In the genomic region with DNA sequence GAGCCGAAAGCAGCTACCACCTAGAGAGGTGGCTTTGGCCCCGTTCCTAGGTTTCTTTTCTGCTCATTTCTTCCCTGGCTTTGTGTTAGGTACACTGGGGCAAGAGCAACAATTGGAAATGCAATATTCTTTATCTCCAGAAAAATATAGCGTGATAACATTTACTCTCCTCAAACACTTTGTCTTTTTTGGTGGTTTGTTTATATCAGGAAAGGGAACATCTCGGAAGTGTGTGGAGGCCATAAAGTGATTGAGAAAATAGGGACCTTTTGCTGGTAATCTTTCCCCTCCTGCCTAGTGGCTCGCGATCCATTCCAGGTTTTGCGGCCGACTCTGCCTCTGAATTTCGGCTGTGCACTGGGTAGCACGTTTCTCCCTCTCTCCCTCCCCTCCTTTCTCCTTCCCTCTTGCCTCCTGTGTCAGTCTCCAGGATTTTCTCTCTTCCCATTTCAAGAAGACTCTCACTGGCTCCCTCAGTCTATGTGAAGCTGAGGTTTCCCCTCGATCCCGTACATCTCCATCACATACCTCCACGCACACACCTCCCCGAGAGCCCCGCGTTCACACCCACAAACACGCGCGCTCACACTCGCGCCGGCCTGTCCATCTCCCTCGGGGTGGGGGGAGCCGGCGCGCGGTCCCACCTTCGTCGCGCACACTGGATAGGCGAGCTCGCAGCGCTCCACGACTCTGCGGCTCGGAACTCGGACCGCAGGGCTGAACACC, we compare ENCODE assay signal across 8 mouse cellular contexts. TPM values are rescaled to one million over a fixed set of nuclear protein-coding genes. Genes with fewer than 3 reads are reported as not detected.
DNase-seq lines count a peak whose midpoint lies in the region; TF ChIP-seq lines count a peak whose summit lies in the region.

Gpc6 (plus strand) TSS at position 440 of the 726 bp plus-strand sequence.

- no peak for DNase-seq in ES-E14 (ENCODE audit: low read depth, low spot score)
- peak; percentile 71 to 83 for DNase-seq in cerebellum, adult 18-20 months
- DNase-seq in forelimb bud, embryonic 11.5 days (ENCODE audit: low read depth, low spot score): peak; percentile 92
- DNase-seq in heart, postnatal 36 days: peak; percentile 71 to 78
- DNase-seq in layer of hippocampus, adult 8-10 months (ENCODE audit: low spot score in 2 of 2): peak; percentile 60 to 72
- DNase-seq in lung, adult 2 months: peak; percentile 33
- peak; percentile 77 for DNase-seq in ovary, postnatal 36 days (ENCODE audit: low spot score)
- no peak for DNase-seq in c-Kit-positive CD71-positive TER-119-positive erythroid progenitor cells, embryonic 14.5 days (ENCODE audit: low spot score)

- TF ChIP-seq POLR2A in lung, adult 2 months (IDR thresholded peaks at IDR 0.05; ENCODE audit: borderline replicate concordance, extremely low read depth, low read depth, low read length): no peak

- intact Hi-C loops in heart, postnatal 36 days (cut with DNase I): loop anchor here (5.0 kb wide), 2 partner anchors 207 to 1012 kb away; no protein-coding TSS in a partner anchor

- H3K9me3 ChIP-seq in ES-E14 (ENCODE audit: control insufficient read depth, insufficient read depth, low read depth, low read length): no peaks in the 10 kb centered on the region

- H3K4me3 ChIP-seq in ES-E14 (ENCODE audit: insufficient read depth in 1 of 2, low read depth in 1 of 2, low read length in 2 of 2, poor library complexity in 1 of 2, severe bottlenecking in 1 of 2): peak within 1 kb of the TSS; percentile 73 to 80
- peak within 1 kb of the TSS; percentile 39 for H3K4me3 ChIP-seq in lung, adult 2 months (replicated peaks; ENCODE audit: extremely low read depth, low read depth, low read length)

- in situ Hi-C loops in ES-E14 (cut with MboI; ENCODE audit: low sequenced_read_pairs in 2 of 2, unreplicated experiment in 2 of 2): no loop called here

- H3K27ac ChIP-seq in ES-E14 (ENCODE audit: insufficient read depth, low read depth, low read length, poor library complexity, severe bottlenecking): no peak within 1 kb of the TSS

- H3K4me1 ChIP-seq in ES-E14 (ENCODE audit: control insufficient read depth in 2 of 2, insufficient read depth in 2 of 2, low read length in 2 of 2, poor library complexity in 1 of 2): no peaks in the 10 kb centered on the region
- no peaks in the 10 kb centered on the region for H3K4me1 ChIP-seq in lung, adult 2 months (ENCODE audit: control insufficient read depth, insufficient read depth, low read length)

- H3K9ac ChIP-seq in ES-E14 (ENCODE audit: insufficient read depth, low read depth, low read length, poor library complexity, severe bottlenecking): peak within 1 kb of the TSS; percentile 73

- TF ChIP-seq CTCF in lung, adult 2 months (IDR thresholded peaks at IDR 0.05; ENCODE audit: insufficient read depth, low read length): no peak

- H3K36me3 ChIP-seq in ES-E14 (ENCODE audit: control insufficient read depth, insufficient read depth, low read length, poor library complexity, severe bottlenecking): no peaks in the 10 kb centered on the region

- WGBS in lung, adult 2 months: 1% methylated on average over 38 of the region's 38 CpGs

TF ChIP-seq in ES-E14, 5 proteins besides CTCF, POLR2A, EP300 and RAD21:
- no peak for TF ChIP-seq HCFC1 (IDR thresholded peaks at IDR 0.05; ENCODE audit: borderline replicate concordance, insufficient read depth, low read length)
- TF ChIP-seq CHD2 (IDR thresholded peaks at IDR 0.05; ENCODE audit: low read depth, low read length): no peak
- no peak for TF ChIP-seq ZC3H11A (IDR thresholded peaks at IDR 0.05; ENCODE audit: borderline replicate concordance, low read depth, low read length)
- no peak for TF ChIP-seq MAFK (IDR thresholded peaks at IDR 0.05; ENCODE audit: insufficient read depth, low read depth, low read length)
- TF ChIP-seq ZNF384 (IDR thresholded peaks at IDR 0.05; ENCODE audit: low read depth, low read length): no peak

RNA-seq across cellular contexts. Expression of gene Gpc6, which starts in this region (rescaled TPM):
- 3.2 and 3.3 TPM in 2 replicates for total RNA-seq in ES-E14 (2012; rRNA removed)
- total RNA-seq in heart, postnatal 36 days (2021): 10 to 100 TPM; 11.4 to 11.5 TPM
- 10 to 100 TPM in 3 of 4 experiments, 1 to 10 TPM in 1; 10.0 to 12.9 (median 10.9) TPM for total RNA-seq in layer of hippocampus, adult 8-10 months (2022)
- polyA plus RNA-seq in lung, adult 2 months (2012; rRNA removed): 1.8 and 2.4 TPM in 2 replicates

Comparison
In these comparisons a context has a peak if more than half of its experiments do, and no peak if none do; other contexts are left out.
1. DNase-seq: peak in cerebellum, adult 18-20 months (2 of 2), forelimb bud, embryonic 11.5 days (single experiment), heart, postnatal 36 days (2 of 2), layer of hippocampus, adult 8-10 months (2 of 2), lung, adult 2 months (single experiment) and ovary, postnatal 36 days (single experiment); none in ES-E14 (single experiment) and c-Kit-positive CD71-positive TER-119-positive erythroid progenitor cells, embryonic 14.5 days (single experiment).